Mouse (Mus musculus) megakaryocyte-erythroid progenitor cell, adult 5-6 weeks (primary cell): ENCODE results near the gene Sox21. TPM values are rescaled to one million over a fixed set of nuclear protein-coding genes. Genes with fewer than 3 reads are reported as not detected.
A peak's percentile ranks its signal among the peaks of the same experiment; 100 is the strongest.

Experiments used
- ATAC-seq: replicated peaks from 2 replicates; pipeline ENCODE4 v1.8.0; 2016; ENCODE audit warnings: mild to moderate bottlenecking, inconsistent platforms; ENCODE audit not compliant: severe bottlenecking, poor library complexity, low FRiP score, low TSS enrichment
- total RNA-seq, 2 experiments: library from RNA; stranded (forward) in 1 of 2; stranded (reverse) in 1 of 2; fragments of 200-1000, 215-1000 nt in 1 of 2; fragments of >200 nt in 1 of 2; fragmentation: Nextera tagmentation in 1 of 2; gene quantifications; 2 replicates each; pipeline ENCODE4 v1.2.3; 2014 to 2017

Gene Sox21
- total RNA-seq, 2 experiments from 2014 or later, result not detected

- no peak for ATAC-seq
Measured at GRCm38 (mm10) chr14:118226471-118227155, 10.2 kb downstream of the Sox21 start.

- 0 out of 2 replicates have a peak, but pooled peaks have one; percentile 45 for ATAC-seq
Measured at GRCm38 (mm10) chr14:118225911-118226310, 10.9 kb downstream of the Sox21 start.

- ATAC-seq, result no peak
Measured at GRCm38 (mm10) chr14:118225061-118225743, 11.6 kb downstream of the Sox21 start.

- no peak for ATAC-seq
Measured at GRCm38 (mm10) chr14:118220885-118221284, 15.9 kb downstream of the Sox21 start.

GRCm38 (mm10) chr14:118216826-118217225 is 20.0 kb downstream of the Sox21 start:
- no peak for ATAC-seq

GRCm38 (mm10) chr14:118212188-118212804 is 24.5 kb downstream of the Sox21 start:
- no peak for ATAC-seq

- no peak for ATAC-seq
Measured at GRCm38 (mm10) chr14:118209642-118210041, 27.2 kb downstream of the Sox21 start.

- ATAC-seq, result no peak
Measured at GRCm38 (mm10) chr14:118207347-118207746, 29.5 kb downstream of the Sox21 start.

- peak; percentile 81 for ATAC-seq
Measured at GRCm38 (mm10) chr14:118203031-118203430, 33.8 kb downstream of the Sox21 start.

GRCm38 (mm10) chr14:118202006-118202405 is 34.8 kb downstream of the Sox21 start:
- ATAC-seq, result no peak

- no peak for ATAC-seq
Measured at GRCm38 (mm10) chr14:118200731-118201130, 36.1 kb downstream of the Sox21 start.

GRCm38 (mm10) chr14:118197063-118197462 is 39.8 kb downstream of the Sox21 start:
- ATAC-seq, result 0 out of 2 replicates have a peak, but pooled peaks have one; percentile 51

- peak; percentile 70 for ATAC-seq
Measured at GRCm38 (mm10) chr14:118194219-118194914, 42.5 kb downstream of the Sox21 start.

- ATAC-seq, result no peak
Measured at GRCm38 (mm10) chr14:118193663-118194062, 43.2 kb downstream of the Sox21 start.

GRCm38 (mm10) chr14:118193001-118193628 is 43.7 kb downstream of the Sox21 start:
- 0 out of 2 replicates have a peak, but pooled peaks have one; percentile 12 for ATAC-seq

GRCm38 (mm10) chr14:118191442-118191841 is 45.4 kb downstream of the Sox21 start:
- ATAC-seq, result no peak
